Mouse (Mus musculus) frontal cortex, postnatal 10 days (tissue): Measurements from ENCODE around the gene Aamp.

ENCODE experiments used
- DNase-seq, 2 experiments: peaks; one replicate each; pipeline ENCODE4 v3.0.0; 2022; ENCODE audit warnings: low spot score in 2 of 2, mixed read lengths in 1 of 2

Aamp gene

GRCm38 (mm10) chr1:74281886-74282285 is 2.7 kb downstream of the Aamp start:
- DNase-seq = no peak

- DNase-seq = no peak
These were observed 3.2 kb downstream of the Aamp start for GRCm38 (mm10) chr1:74281372-74281771.

GRCm38 (mm10) chr1:74280591-74281325 is 3.8 kb downstream of the Aamp start:
- DNase-seq = no peak

- no peak for DNase-seq
These were observed 5.5 kb downstream of the Aamp start for GRCm38 (mm10) chr1:74278988-74279387.

GRCm38 (mm10) chr1:74278538-74278937 is 6.0 kb downstream of the Aamp start, which contains the start of gene Gpbar1:
Gene Gpbar1, plus strand, starts transcription at chr1:74278550.
- DNase-seq = no peak

- no peak for DNase-seq
These were observed 6.5 kb downstream of the Aamp start for GRCm38 (mm10) chr1:74277883-74278537.

- no peak for DNase-seq
These were observed 7.5 kb downstream of the Aamp start for GRCm38 (mm10) chr1:74277041-74277440.

GRCm38 (mm10) chr1:74275015-74275414 is 9.5 kb downstream of the Aamp start:
- DNase-seq = no peak

GRCm38 (mm10) chr1:74271659-74272058 is 12.9 kb downstream of the Aamp start:
- no peak for DNase-seq

GRCm38 (mm10) chr1:74268750-74269149 is 15.8 kb downstream of the Aamp start:
- no peak for DNase-seq

- no peak for DNase-seq
These were observed 22.0 kb downstream of the Aamp start for GRCm38 (mm10) chr1:74262510-74262909.

GRCm38 (mm10) chr1:74256782-74257181 is 27.8 kb downstream of the Aamp start:
- no peak for DNase-seq

GRCm38 (mm10) chr1:74255704-74256345 is 28.7 kb downstream of the Aamp start:
- DNase-seq = no peak

- DNase-seq = no peak
These were observed 34.4 kb downstream of the Aamp start for GRCm38 (mm10) chr1:74250096-74250495.

- DNase-seq = no peak
These were observed 35.1 kb downstream of the Aamp start for GRCm38 (mm10) chr1:74249331-74249980.

GRCm38 (mm10) chr1:74248799-74249198 is 35.7 kb downstream of the Aamp start:
- no peak for DNase-seq

- DNase-seq = no peak
These were observed 39.0 kb downstream of the Aamp start for GRCm38 (mm10) chr1:74245525-74245924.

GRCm38 (mm10) chr1:74240832-74241231 is 43.7 kb downstream of the Aamp start:
- DNase-seq = no peak

GRCm38 (mm10) chr1:74240311-74240710 is 44.2 kb downstream of the Aamp start:
- DNase-seq = peak; percentile 52 to 57

- no peak for DNase-seq
These were observed 44.9 kb downstream of the Aamp start for GRCm38 (mm10) chr1:74239618-74240017.

- no peak for DNase-seq
These were observed 45.4 kb downstream of the Aamp start for GRCm38 (mm10) chr1:74239162-74239561.

GRCm38 (mm10) chr1:74238136-74238535 is 46.4 kb downstream of the Aamp start:
- no peak for DNase-seq
